Mouse (Mus musculus) liver, postnatal 0 days (tissue): ENCODE results near the gene Agbl4.

Experiments
- CTCF ChIP-seq: sonication (generic); IDR thresholded peaks from 2 replicates; pipeline ENCODE4 v1.5.1; 2016; ENCODE audit warnings: antibody characterized with exemption, low read depth
- EP300 ChIP-seq: IDR thresholded peaks from 2 replicates; pipeline ENCODE4 v1.6.1; 2016; ENCODE audit warnings: antibody characterized with exemption, low read depth, mild to moderate bottlenecking

- no peak for TF ChIP-seq CTCF
- no peak for TF ChIP-seq EP300
Observed at GRCm38 (mm10) chr4:111502965-111503727, 1105.7 kb downstream of the Agbl4 start.
